Mouse (Mus musculus) liver, embryonic 11.5 days (tissue): ENCODE results near the gene Gm438. TPM values are rescaled to one million over a fixed set of nuclear protein-coding genes. Genes with fewer than 3 reads are reported as not detected.

Source experiments
- polyA plus RNA-seq: library from polyadenylated mRNA; unstranded; fragments of >200 nt; fragmentation: Nextera tagmentation; extraction: Ambion mirVana; gene quantifications from 2 replicates; pipeline ENCODE4 v1.2.1, GENCODE M21; 2014

Gm438 gene
- polyA plus RNA-seq, 1 experiment from 2014 or later, result not detected

Other genes with a start within 250 kb of the Gm438 start
- not detected in 2 replicates for gene Gm13124, start 221.4 kb downstream of the Gm438 start, polyA plus RNA-seq
- not detected in 2 replicates for gene Aadacl4, start 172.9 kb downstream of the Gm438 start, polyA plus RNA-seq
- gene Gm436, start 100.2 kb downstream of the Gm438 start, polyA plus RNA-seq, result not detected in 2 replicates
- not detected in 2 replicates for gene Gm13178, start 65.2 kb downstream of the Gm438 start, polyA plus RNA-seq
- 42.9 and 45.3 TPM in 2 replicates for gene Dhrs3, start 106.2 kb upstream of the Gm438 start, polyA plus RNA-seq